Mouse (Mus musculus) cortical plate, adult 2 months (tissue): ENCODE measurements around the gene Cadm2. TPM values are rescaled to one million over a fixed set of nuclear protein-coding genes. Genes with fewer than 3 reads are reported as not detected.
A peak's percentile ranks its signal among the peaks of the same experiment; 100 is the strongest.

ENCODE experiments used
- H3K27ac ChIP-seq: fragments of 200-500 bp; 2 replicates; pipeline ENCODE4 v1.5.1; 2012; ENCODE audit warnings: low read length, control low read depth, inconsistent platforms; ENCODE audit not compliant: insufficient read depth
- H3K4me1 ChIP-seq: fragments of 200-500 bp; 2 replicates; pipeline ENCODE4 v1.6.1; 2011; ENCODE audit warnings: low read length; ENCODE audit not compliant: control insufficient read depth, insufficient read depth
- H3K4me3 ChIP-seq: fragments of 200-500 bp; 2 replicates; pipeline ENCODE4 v1.5.1; 2011; ENCODE audit warnings: mild to moderate bottlenecking, low read length, control low read depth; ENCODE audit not compliant: insufficient read depth
- CTCF ChIP-seq: fragments of 200-500 bp; IDR thresholded peaks from 2 replicates; pipeline ENCODE4 v1.5.1; 2011; ENCODE audit warnings: mild to moderate bottlenecking, control low read depth, low read length; ENCODE audit not compliant: insufficient read depth; ENCODE audit errors: extremely low read depth
- POLR2A ChIP-seq: fragments of 200-500 bp; IDR thresholded peaks from 2 replicates; pipeline ENCODE4 v1.6.1; 2011; ENCODE audit warnings: mild to moderate bottlenecking, low read length, control low read depth; ENCODE audit not compliant: insufficient read depth; ENCODE audit errors: extremely low read depth
- polyA plus RNA-seq: library from polyadenylated mRNA; depleted of rRNA; stranded (reverse); fragments of >200 nt; gene quantifications from 2 replicates; pipeline ENCODE4 v1.2.3, GENCODE M21; 2012

The Cadm2 gene
- polyA plus RNA-seq, 1 experiment = 72.3 TPM

DNA sequence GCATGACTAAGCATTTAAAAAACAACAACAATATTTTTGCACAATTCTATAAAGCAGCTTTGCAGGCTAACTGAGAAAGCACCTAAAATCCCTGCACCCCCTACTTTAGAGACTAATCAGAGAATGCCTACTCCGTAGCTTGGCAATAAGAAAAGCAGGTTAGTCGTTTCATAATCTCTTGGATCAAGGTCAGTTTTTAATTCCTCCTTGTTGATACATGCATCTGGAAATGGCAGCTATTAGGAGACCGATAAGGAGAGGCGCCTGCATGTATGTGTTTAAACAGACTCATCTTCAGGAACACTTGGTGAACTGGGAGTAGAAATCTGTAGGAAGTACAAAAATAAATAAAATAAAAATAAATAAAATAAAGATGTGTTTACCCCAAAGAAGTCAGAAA is 11.6 kb downstream of the Cadm2 start:
- Histone ChIP-seq H3K4me1 (peaks cover 2% of the 10 kb centered on the region; the same call in 1 of the 2 replicates), H3K27ac (0 out of 2 replicates have a peak overlapping the region, but pooled peaks have one; percentile 19), H3K4me3 (no peak overlapping the region)
- TF ChIP-seq POLR2A = no peak
- TF ChIP-seq CTCF = no peak

- no peak for TF ChIP-seq POLR2A
- no peak for TF ChIP-seq CTCF
- H3K27ac ChIP-seq = no peak overlapping the region
- H3K4me3 ChIP-seq = no peak overlapping the region
Observed at GRCm38 (mm10) chr16:67608499-67608898, 12.2 kb downstream of the Cadm2 start.

DNA sequence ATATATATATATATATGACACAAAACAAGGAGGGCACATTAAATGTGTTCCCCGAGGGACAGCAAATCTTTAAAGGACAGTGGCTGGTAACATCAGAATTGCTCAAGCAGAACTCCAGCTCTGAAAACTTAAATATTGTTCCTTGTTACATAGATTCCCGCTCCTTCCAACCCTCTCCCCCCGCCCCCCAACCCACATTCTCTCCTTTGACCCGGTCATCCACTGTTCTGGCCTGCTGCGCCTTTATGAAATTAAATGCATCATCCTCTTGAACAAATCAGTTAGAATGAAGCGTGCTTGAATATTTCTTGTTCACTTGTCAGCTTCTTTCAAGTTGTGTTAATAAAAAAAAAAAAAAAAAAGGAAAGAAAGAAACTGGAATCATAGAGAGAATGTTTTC is 15.0 kb downstream of the Cadm2 start:
- H3K27ac ChIP-seq = no peak overlapping the region
- no peaks in the 10 kb centered on the region; the same call in 1 of the 2 replicates for H3K4me1 ChIP-seq
- no peak overlapping the region for H3K4me3 ChIP-seq
- TF ChIP-seq CTCF (no peak), POLR2A (no peak)

More at GRCm38 (mm10) chr16:67608499-67608898, 12.2 kb downstream of the Cadm2 start:
- H3K4me1 ChIP-seq = no peaks in the 10 kb centered on the region; the same call in 1 of the 2 replicates

DNA sequence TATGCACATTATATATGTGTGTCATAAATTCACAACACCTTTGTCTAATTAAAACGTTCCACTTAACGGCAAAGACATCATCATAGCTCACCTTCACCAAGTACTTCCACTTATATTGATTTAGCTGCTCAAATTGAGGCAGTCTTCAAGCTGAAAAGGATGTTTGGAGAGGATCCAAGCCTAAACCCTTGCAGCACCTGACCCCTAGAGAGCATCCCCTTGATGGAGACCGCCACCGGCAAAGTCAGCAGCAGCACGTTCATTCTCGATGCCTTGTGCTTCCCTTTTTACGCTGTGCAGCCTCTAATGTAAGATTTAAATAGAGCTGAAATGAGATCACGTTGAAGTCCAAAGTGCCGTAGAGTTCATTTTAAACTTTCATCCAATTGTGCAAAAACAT is 20.7 kb downstream of the Cadm2 start:
- TF ChIP-seq POLR2A (no peak), CTCF (no peak)
- Histone ChIP-seq H3K4me1 (peaks cover 3% of the 10 kb centered on the region), H3K4me3 (no peak overlapping the region), H3K27ac (no peak overlapping the region)

DNA sequence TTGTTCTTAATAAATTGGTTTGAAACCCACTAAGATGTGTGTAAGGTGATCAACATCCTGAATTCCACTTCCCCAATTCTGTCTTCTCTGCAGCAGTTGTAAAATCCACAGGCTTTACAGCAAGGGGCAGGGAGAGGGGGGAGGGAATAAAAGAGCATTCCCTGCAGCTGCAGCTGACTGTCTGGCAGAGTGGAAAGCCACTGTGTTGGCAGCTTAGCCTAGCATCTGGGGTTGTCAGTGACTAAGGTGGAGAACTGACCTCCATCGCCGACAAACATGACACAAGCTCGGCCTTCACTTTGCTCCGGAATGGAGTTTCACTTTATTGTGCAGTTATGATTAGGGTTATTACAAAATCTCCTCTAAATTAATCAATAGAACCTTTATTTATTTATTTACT is 21.9 kb downstream of the Cadm2 start:
- no peak overlapping the region for H3K4me3 ChIP-seq
- no peak overlapping the region for H3K27ac ChIP-seq
- peaks cover 3% of the 10 kb centered on the region for H3K4me1 ChIP-seq
- TF ChIP-seq CTCF (no peak), POLR2A (no peak)

GRCm38 (mm10) chr16:67591015-67591414 is 29.7 kb downstream of the Cadm2 start:
- Histone ChIP-seq H3K4me3 (no peak overlapping the region), H3K27ac (no peak overlapping the region), H3K4me1 (no peaks in the 10 kb centered on the region)
- no peak for TF ChIP-seq POLR2A
- TF ChIP-seq CTCF = no peak

DNA sequence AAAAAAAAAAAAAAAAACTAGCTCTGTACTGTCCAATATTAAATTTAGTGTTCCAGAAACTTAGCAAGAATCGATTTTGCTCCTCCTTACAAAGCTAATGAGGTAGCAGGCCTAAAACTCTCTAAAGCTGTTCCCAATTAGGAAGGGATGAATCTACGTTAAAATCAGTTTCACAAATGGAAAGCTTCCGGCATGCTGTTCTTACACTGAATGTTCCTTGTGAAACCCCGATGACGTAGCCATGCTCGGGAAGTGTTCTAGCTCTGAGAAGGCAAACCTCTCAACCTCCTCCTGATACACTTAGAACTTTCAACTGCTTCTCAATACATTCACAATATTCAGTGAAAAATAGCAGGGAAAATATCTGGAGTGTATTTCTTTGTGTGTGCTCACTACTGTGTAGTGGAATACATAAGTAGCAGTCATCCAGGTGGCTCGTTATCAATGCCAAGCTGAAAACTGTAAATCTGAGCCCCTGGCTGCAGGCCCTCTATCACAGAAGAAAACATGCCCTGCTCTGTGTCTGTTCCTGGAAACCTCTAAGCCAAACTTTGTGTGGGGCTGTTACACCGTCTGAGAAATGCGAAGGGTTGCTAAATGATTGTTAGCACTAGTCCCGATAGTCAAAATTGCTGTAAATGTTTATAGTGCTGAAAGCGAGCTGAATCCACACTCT is 41.7 kb downstream of the Cadm2 start:
- Histone ChIP-seq H3K27ac (no peak overlapping the region; the same call in 1 of the 2 replicates), H3K4me1 (peaks cover 5% of the 10 kb centered on the region), H3K4me3 (no peak overlapping the region)
- TF ChIP-seq CTCF (no peak), POLR2A (no peak)

DNA sequence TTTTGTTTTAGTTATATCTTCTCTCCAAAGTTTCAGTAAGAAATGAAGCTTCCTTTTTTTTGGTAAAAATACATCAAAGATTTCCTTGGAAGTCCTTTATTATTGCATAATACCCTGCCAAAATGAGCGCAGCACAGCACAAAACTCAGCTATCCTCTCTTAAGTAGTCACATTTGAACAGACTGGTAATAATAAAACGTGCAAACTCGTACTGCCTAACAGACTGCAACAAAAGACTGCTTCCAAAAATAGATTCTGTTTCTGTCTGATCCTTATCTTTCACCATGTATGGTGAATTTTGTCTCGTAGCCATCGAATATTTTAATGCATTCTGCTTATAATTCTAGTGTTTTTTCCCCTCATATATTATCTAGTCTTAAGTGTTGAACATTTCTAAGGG is 45.2 kb downstream of the Cadm2 start:
- Histone ChIP-seq H3K27ac (no peak overlapping the region), H3K4me3 (no peak overlapping the region), H3K4me1 (peaks cover 3% of the 10 kb centered on the region; the same call in 1 of the 2 replicates)
- no peak for TF ChIP-seq POLR2A
- no peak for TF ChIP-seq CTCF

DNA sequence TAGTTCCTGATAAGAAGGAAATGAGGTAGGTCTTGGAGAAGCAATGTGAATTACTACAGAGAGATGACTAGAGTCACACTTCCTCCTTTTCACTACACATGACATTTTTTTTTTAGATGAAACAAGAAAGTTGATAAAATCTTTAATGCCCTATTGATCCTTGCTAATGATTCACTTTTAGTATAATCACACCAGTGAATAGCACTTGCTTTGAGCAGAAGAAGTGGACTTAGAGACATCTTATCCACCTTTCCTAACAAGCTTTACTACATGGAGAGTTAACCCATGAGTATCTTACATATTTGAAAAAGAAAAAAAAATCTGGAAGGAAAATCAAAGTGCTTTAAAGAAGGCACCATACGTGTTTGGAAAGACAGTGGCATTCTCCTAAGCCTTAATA is 93.7 kb downstream of the Cadm2 start:
- Histone ChIP-seq H3K27ac (no peak overlapping the region), H3K4me3 (no peak overlapping the region), H3K4me1 (no peaks in the 10 kb centered on the region; the same call in 1 of the 2 replicates)
- TF ChIP-seq CTCF (no peak), POLR2A (no peak)

- no peak for TF ChIP-seq CTCF
- no peak for TF ChIP-seq POLR2A
- H3K4me3 ChIP-seq = no peak overlapping the region
- H3K4me1 ChIP-seq = no peaks in the 10 kb centered on the region; the same call in 1 of the 2 replicates
- H3K27ac ChIP-seq = no peak overlapping the region
Observed at GRCm38 (mm10) chr16:67524878-67525277, 95.8 kb downstream of the Cadm2 start.
